Mouse (Mus musculus): Measurements from ENCODE around the gene Nol3.
A peak's percentile ranks its signal among the peaks of the same experiment; 100 is the strongest.
"Not testable (repeated sequence)": the region's sequence is repeated elsewhere in the genome, so short reads cannot be mapped to it uniquely, and the experiment has no call there.

Nol3 gene

DNA sequence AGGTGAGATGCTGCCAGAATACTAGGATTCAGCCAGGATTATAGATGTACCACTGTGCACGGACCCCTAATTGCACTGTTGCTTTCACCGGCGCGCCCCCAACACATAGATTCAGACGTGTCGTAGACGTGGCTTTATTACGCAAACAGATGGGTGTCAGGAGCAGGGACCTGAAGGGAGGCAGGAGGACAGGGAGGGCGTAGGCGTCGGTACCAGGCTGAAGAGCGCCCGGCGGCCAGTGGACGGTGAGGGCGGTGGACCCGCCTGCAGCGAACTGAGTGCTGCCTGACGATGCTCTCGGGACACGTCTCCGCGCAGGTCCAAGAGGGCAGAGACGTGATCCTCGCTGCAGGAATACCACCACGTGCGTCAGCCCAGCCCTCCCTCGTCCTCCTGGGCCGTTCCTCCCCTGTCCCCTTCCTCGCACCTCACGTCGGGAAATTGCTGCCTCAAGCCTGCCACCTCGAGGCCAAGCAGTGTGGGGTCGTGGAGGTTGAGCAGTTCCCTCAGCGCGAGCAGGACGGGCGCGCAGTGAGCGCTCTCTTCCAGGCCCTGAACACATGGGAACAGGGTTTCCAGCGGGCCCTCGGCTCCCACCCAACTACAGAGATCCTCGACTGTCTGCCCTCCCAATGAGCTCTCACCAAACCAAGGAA, 14.0 kb downstream of the Nol3 start, which contains the start of gene 4931428F04Rik:
4931428F04Rik (minus strand) TSS at position 60 of the 656 bp plus-strand sequence.
- DNase-seq (ENCODE audit: low read depth, low spot score) = no peak

DNA sequence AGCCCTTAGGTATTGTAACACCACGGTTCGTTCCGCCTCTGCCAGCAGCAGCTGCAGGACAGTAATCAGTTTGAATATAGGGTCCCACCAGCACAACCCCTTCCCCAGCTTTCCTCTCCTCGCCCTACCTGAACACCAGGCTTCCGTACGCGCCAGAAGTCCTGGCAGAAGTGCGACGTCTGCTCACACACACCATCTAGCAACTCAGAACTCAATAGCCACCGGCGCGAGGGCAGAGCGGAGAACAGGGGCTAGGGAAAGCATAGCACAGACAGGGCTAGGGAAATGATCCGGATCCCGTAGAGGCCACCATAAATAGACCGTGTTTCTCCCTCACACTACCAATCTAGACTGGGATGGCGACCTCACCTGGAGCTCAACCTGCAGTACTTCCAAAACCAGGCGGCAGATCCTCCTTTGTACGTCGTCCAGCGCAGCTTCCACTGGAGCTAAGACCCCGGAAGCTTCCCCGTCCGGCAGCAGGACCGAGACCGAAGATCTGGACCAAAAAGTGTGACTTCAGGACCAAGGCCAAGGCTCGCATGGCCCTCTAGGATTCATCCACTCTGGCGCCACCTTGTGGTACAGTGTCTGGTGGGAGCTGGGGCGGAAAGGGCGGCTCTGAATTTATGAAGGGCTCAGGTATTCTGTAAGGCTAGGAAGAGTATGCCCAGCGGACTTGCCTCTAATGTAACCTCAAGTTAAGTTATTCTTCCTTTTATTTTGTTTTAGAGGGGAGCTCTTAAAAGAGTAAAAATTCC, 14.8 kb downstream of the Nol3 start:
- peak; percentile 63 for DNase-seq (ENCODE audit: low read depth, low spot score)

GRCm38 (mm10) chr8:105291364-105291763, 15.4 kb downstream of the Nol3 start:
- not testable (repeated sequence) for DNase-seq (ENCODE audit: low read depth, low spot score)

GRCm38 (mm10) chr8:105291802-105292201, 15.9 kb downstream of the Nol3 start:
- DNase-seq (ENCODE audit: low read depth, low spot score) = not testable (repeated sequence)

DNA sequence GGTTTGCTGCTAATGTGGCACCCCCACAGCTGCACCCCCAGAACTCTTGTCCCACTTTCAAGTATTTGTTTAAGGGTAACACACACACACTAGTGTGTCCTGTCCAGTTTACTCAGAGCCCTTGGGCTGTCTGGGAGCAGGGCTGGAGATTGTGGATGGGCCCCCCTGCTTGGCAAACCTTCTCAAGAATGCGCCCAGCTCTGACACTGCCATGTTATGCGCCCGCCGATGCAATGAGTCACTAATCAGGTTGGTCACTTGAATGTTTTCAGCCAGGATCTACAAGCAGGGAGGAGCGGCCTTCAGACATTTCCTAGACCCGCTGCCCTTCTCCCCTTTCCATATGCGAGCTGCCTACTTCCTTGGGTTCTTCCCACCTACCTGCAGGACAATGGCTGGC, 16.5 kb downstream of the Nol3 start:
- no peak for DNase-seq (ENCODE audit: low read depth, low spot score)

GRCm38 (mm10) chr8:105293405-105293804, 17.5 kb downstream of the Nol3 start:
- no peak for DNase-seq (ENCODE audit: low read depth, low spot score)

DNA sequence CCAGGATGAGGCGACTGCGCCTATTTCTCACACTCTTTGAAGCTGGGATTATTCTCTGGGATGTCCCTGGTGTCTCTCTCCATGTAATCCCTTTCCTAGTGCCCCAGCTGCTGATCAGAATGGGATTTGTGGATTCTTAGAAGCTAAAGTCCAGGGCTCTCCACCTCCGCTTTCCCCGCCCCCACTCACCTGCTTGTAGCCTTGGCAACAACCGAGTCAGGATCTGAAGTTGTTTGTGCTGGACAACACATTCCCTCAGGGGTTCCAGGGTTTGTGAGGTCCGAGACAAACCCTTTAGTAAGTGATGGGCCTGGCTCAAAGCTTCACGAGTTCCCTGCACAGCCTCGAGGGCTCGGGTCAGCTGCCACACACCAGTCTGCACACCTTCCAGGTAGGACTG, 18.8 kb downstream of the Nol3 start:
- DNase-seq (ENCODE audit: low read depth, low spot score) = no peak

- no peak for DNase-seq (ENCODE audit: low read depth, low spot score)
Measured at GRCm38 (mm10) chr8:105295256-105295655, 19.3 kb downstream of the Nol3 start.

- no peak for DNase-seq (ENCODE audit: low read depth, low spot score)
Measured at GRCm38 (mm10) chr8:105295895-105296573, 20.1 kb downstream of the Nol3 start, which contains the start of gene Exoc3l. Exoc3l (minus strand) TSS chr8:105296101.

- peak; percentile 89 for DNase-seq (ENCODE audit: low read depth, low spot score)
Measured at GRCm38 (mm10) chr8:105297511-105298192, 21.7 kb downstream of the Nol3 start, which contains the start of gene E2f4. E2f4 (plus strand) TSS chr8:105297663.

DNA sequence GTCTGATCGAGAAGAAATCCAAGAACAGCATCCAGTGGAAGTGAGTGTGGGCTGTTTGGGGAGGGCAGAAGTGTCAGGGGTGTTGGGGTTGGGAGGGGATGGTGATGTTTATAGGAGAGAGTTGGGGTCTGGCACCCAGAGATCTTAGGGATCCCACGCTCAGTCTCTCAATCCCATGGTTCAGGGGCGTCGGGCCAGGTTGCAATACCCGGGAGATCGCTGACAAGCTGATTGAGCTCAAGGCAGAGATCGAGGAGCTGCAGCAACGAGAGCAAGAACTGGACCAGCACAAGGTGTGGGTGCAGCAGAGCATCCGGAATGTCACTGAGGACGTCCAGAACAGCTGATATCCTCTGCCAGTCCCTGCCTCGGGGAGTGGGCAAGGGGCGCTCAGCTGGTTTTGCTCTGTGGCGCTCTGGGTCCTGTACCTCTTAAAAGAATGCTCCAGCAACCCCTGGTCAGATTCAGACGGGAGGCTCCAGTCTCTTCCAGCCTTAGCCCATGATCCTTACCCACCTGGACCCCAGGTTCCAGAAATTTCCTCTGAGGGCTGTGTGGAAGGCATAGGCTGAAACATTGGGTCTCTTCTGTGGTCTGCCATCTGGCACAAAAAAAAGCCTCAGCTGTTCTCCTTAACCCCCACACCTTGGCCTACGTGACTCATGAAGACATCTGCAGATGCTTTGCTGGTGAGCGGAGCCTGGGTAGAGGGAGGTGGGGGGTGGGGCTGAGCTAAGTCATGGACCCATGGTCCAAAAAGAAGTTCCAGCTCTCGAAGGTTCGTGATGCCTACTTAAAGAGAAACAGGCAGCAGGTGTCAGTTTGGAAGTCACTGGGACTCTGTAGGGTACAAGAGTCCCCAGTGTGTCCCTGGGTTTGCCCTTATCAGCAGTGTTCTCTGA, 22.7 kb downstream of the Nol3 start:
- DNase-seq (ENCODE audit: low read depth, low spot score) = no peak

DNA sequence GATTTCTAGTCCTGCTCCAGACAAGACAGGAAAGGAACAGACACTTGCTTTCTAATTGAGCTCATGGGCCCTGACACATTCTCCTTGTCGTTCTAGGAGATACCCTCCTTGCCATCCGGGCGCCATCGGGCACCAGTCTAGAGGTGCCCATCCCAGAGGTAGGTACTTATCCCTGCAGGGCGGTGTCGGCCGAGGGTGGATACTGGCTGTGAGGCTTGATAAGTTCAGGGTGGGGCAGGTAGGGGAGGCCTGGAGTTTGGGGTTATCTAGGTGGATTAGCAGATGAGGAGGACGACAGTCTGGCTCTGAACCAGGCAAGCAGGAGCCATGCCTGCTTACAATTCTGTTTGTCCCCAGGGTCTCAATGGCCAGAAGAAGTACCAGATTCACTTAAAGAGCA, 24.0 kb downstream of the Nol3 start:
- DNase-seq (ENCODE audit: low read depth, low spot score) = no peak

GRCm38 (mm10) chr8:105303396-105303795, 27.5 kb downstream of the Nol3 start:
- no peak for DNase-seq (ENCODE audit: low read depth, low spot score)

GRCm38 (mm10) chr8:105303874-105304273, 27.9 kb downstream of the Nol3 start:
- DNase-seq (ENCODE audit: low read depth, low spot score) = no peak

GRCm38 (mm10) chr8:105304325-105305210, 28.6 kb downstream of the Nol3 start:
- DNase-seq (ENCODE audit: low read depth, low spot score) = peak; percentile 77

DNA sequence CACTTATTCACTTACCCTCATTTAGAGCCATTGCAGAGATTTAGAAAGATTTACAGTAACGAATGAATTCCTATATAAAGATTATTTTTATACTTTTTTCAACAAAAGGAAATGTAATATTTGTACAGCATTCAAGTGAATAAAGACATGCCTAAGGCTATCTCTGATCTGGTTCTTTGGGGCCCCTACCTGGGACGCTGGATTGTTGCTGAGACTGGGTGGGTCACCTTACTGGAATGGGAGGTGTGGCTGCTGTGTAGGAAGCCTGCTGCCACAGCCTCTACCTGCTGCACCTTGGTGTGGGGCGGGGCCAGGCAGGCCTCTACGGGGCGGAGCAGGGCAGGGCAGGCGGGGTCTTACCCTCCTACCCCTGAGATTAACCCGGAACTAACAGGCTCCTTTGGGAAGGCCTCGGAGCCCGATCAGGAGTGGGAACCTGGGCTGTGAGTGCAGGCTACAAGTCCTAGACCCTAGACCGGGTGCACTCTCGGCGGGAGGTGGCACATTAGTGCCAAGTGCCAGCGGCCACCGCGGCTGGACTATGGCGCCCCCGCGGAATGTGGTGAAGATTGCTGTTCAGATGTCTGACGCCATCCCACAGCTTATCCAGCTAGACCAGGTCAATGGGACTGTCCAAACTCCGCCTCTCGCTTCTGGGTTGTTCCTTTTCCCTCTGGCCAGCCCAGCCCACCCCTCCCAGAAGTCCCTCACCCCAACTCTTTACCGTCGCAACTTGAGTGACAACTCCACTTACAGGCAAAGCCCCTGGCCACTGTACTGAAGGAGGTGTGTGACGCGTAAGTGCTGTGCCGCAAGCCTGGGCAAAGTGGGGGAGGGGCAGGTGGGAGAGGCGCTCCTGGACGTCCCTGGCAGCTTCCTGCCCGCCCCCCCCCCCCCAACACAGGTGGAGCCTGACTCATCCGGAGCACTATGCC, 29.5 kb downstream of the Nol3 start, which contains the start of gene Elmo3:
Elmo3 (plus strand) TSS at position 391 of the 935 bp plus-strand sequence.
- DNase-seq (ENCODE audit: low read depth, low spot score) = no peak

GRCm38 (mm10) chr8:105306146-105306691, 30.3 kb downstream of the Nol3 start:
- no peak for DNase-seq (ENCODE audit: low read depth, low spot score)

GRCm38 (mm10) chr8:105307670-105308069, 31.7 kb downstream of the Nol3 start:
- DNase-seq (ENCODE audit: low read depth, low spot score) = no peak

Data from skeletal muscle tissue, adult 2 months (tissue).